Mouse (Mus musculus): ENCODE results near the gene Brd7.

Gene Brd7

DNA sequence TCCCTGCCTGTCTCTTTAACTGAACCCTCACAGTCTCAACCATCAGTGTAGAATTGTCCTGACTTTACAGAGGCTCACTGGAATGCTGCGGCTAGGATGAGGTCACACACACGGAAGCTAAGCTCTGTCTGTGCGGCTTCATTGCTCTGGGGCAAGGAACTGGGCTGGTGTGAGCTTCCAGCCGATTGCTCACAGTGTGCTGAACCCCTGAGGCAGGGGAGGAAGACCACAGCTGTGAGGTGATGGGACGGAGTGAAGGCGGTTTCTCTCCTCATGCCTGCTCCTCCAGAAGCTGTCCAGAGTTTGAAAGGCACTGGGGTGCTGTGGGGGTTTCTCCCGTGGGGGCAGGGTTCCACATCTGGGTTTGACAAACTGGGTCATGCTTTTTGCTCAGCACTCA lies 77.3 kb downstream of the Brd7 start:
- no peak for DNase-seq (ENCODE audit: low read depth, low spot score)

DNA sequence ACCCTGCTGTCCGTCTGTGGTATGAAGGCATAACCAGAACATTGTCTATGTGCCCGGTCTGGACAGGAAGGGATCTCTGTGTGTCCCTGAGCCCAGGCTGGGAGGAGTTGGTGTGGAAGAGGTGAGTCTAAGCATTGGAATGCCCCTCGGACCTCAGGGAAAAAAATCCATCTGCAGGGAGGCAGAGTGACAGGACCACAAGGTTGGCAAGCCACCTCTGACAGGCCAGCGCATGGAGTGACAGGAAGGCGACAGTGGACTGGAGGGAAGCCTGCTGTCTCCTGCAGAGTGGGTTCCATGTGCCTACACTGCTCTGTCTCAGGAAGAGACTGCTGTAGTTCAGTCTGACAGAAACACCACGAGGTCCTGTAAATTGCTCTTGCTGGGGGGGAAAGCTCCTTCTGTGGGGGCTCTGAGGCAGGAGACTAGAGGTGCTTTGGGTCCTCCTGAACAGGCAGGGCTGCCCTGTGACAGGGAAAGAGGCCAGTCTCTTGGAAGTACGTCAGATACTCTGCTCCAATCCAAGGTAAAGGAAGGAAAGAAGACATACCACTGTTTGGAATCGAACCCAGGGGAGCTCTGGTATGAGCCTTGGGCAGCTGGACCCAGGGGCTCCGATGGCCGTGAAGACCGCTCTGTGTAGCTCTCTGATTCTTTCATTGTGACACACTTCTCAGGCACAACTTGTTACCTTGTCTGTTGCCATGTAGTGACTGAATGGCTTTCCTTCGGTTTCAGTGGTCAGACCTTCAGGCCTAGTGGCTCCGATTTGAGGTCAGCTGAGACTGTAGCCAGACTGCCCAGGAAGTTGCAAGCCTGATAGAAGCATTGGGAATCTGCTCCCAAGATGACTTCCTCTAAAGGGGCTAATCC lies 78.5 kb downstream of the Brd7 start:
- DNase-seq (ENCODE audit: low read depth, low spot score): no peak

DNA sequence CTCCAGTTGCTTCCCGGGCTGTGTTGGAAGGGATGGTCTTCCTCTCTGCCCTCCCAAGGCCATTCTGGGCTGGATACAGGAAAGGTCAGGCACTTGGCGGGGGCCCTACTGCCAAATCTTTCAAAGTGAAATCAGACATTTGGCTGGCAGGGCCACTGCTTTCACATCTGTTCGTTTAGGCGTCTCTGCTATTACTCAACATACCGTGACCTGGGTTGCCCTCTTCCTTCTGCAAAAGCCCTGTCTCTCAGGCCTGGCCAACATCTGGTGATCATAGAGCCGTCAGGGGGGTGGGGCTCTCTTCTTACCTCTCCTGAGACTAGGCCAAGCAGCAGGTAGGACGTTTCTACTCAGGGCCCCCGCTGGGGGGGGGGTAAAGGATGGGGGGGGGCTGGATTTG lies 79.3 kb downstream of the Brd7 start:
- DNase-seq (ENCODE audit: low read depth, low spot score): no peak

Data from ZHBTc4 (cell line).